Mouse (Mus musculus): ENCODE results near the gene Hmcn2. TPM values are rescaled to one million over a fixed set of nuclear protein-coding genes. Genes with fewer than 3 reads are reported as not detected.

The Hmcn2 gene
- total and polyA plus RNA-seq, 2 experiments from 2014 or later: 0.54 to 0.68 TPM

- WGBS: 80% methylated on average over 6 of the region's 6 CpGs
- TF ChIP-seq CTCF (IDR thresholded peaks at IDR 0.05; ENCODE audit: low read depth): peak; percentile 57
- Histone ChIP-seq H3K36me3 (ENCODE audit: insufficient read depth, low read length) (no peaks in the 10 kb centered on the region), H3K4me2 (ENCODE audit: low read depth, low read length) (no peak overlapping the region), H3K9ac (replicated peaks; ENCODE audit: low read length) (no peak overlapping the region), H3K9me3 (ENCODE audit: low read length) (no peaks in the 10 kb centered on the region), H3K27ac (no peak overlapping the region), H3K4me1 (ENCODE audit: insufficient read depth, low read length) (no peaks in the 10 kb centered on the region), H3K27me3 (ENCODE audit: insufficient read depth, low read length) (no peaks in the 10 kb centered on the region), H3K4me3 (ENCODE audit: low read length) (no peak overlapping the region)
- DNase-seq (ENCODE audit: low spot score): peak; percentile 18
- no peak for ATAC-seq
Observed at GRCm38 (mm10) chr2:31420914-31421313, 106.7 kb downstream of the Hmcn2 start.

GRCm38 (mm10) chr2:31422576-31422975, 108.4 kb downstream of the Hmcn2 start:
- WGBS: 63% methylated on average over 6 of the region's 6 CpGs
- DNase-seq (ENCODE audit: low spot score): no peak
- H3K4me3 ChIP-seq (ENCODE audit: low read length): no peak overlapping the region
- TF ChIP-seq CTCF (IDR thresholded peaks at IDR 0.05; ENCODE audit: low read depth): no peak
- no peak overlapping the region for H3K4me2 ChIP-seq (ENCODE audit: low read depth, low read length)
- no peak overlapping the region for H3K9ac ChIP-seq (replicated peaks; ENCODE audit: low read length)
- no peak overlapping the region for H3K27ac ChIP-seq
- ATAC-seq: no peak
- no peaks in the 10 kb centered on the region for H3K27me3 ChIP-seq (ENCODE audit: insufficient read depth, low read length)
- H3K9me3 ChIP-seq (ENCODE audit: low read length): no peaks in the 10 kb centered on the region
- no peaks in the 10 kb centered on the region for H3K4me1 ChIP-seq (ENCODE audit: insufficient read depth, low read length)
- H3K36me3 ChIP-seq (ENCODE audit: insufficient read depth, low read length): no peaks in the 10 kb centered on the region

DNA sequence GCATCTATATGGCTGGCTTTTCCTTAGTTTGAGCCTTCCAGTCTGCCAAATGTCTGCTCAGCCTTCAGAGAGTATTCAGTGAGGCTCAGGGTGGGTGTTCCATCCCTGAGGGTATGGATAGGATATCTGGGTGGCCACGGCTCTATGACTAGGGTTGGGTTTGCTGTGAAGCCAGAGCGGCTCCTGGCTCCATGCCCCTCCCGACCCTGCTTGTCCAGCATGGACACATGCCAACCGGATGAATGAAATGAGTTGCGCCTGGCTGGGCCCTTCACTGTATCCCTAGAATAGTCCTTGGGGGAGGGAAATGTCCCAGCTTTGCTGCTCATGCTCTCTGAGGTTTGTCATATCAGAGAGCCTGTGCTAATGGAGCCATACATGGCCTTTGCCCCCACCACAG, 117.3 kb downstream of the Hmcn2 start:
- no peaks in the 10 kb centered on the region for H3K27me3 ChIP-seq (ENCODE audit: insufficient read depth, low read length)
- no peaks in the 10 kb centered on the region for H3K36me3 ChIP-seq (ENCODE audit: insufficient read depth, low read length)
- ATAC-seq (peak; percentile 74), DNase-seq (ENCODE audit: low spot score) (peak; percentile 72)
- TF ChIP-seq CTCF (IDR thresholded peaks at IDR 0.05; ENCODE audit: low read depth): no peak
- no peaks in the 10 kb centered on the region for H3K9me3 ChIP-seq (ENCODE audit: low read length)
- H3K4me2 ChIP-seq (ENCODE audit: low read depth, low read length): no peak overlapping the region
- H3K4me1 ChIP-seq (ENCODE audit: insufficient read depth, low read length): no peaks in the 10 kb centered on the region
- 48% methylated on average over 5 of the region's 5 CpGs for WGBS
- H3K4me3 ChIP-seq (ENCODE audit: low read length): no peak overlapping the region
- H3K27ac ChIP-seq: 0 out of 2 replicates have a peak overlapping the region, but pooled peaks have one; percentile 15
- no peak overlapping the region for H3K9ac ChIP-seq (replicated peaks; ENCODE audit: low read length)

GRCm38 (mm10) chr2:31434746-31435145, 120.5 kb downstream of the Hmcn2 start:
- Histone ChIP-seq H3K36me3 (ENCODE audit: insufficient read depth, low read length) (no peaks in the 10 kb centered on the region), H3K9ac (replicated peaks; ENCODE audit: low read length) (no peak overlapping the region), H3K9me3 (ENCODE audit: low read length) (no peaks in the 10 kb centered on the region), H3K4me1 (ENCODE audit: insufficient read depth, low read length) (no peaks in the 10 kb centered on the region), H3K4me2 (ENCODE audit: low read depth, low read length) (no peak overlapping the region), H3K27ac (no peak overlapping the region), H3K4me3 (ENCODE audit: low read length) (no peak overlapping the region), H3K27me3 (ENCODE audit: insufficient read depth, low read length) (no peaks in the 10 kb centered on the region)
- no peak for TF ChIP-seq CTCF (IDR thresholded peaks at IDR 0.05; ENCODE audit: low read depth)
- no peak for ATAC-seq
- DNase-seq (ENCODE audit: low spot score): no peak
- WGBS: 78% methylated on average over 10 of the region's 10 CpGs

- Histone ChIP-seq H3K4me2 (ENCODE audit: low read depth, low read length) (no peak overlapping the region), H3K27me3 (ENCODE audit: insufficient read depth, low read length) (no peaks in the 10 kb centered on the region), H3K36me3 (ENCODE audit: insufficient read depth, low read length) (no peaks in the 10 kb centered on the region), H3K27ac (no peak overlapping the region), H3K4me3 (ENCODE audit: low read length) (no peak overlapping the region), H3K4me1 (ENCODE audit: insufficient read depth, low read length) (no peaks in the 10 kb centered on the region), H3K9ac (replicated peaks; ENCODE audit: low read length) (no peak overlapping the region), H3K9me3 (ENCODE audit: low read length) (no peaks in the 10 kb centered on the region)
- 45% methylated on average over 6 of the region's 6 CpGs for WGBS
- peak; percentile 62 for TF ChIP-seq CTCF (IDR thresholded peaks at IDR 0.05; ENCODE audit: low read depth)
- peak; percentile 47 for DNase-seq (ENCODE audit: low spot score)
- no peak for ATAC-seq
Observed at GRCm38 (mm10) chr2:31435567-31435966, 121.4 kb downstream of the Hmcn2 start.

DNA sequence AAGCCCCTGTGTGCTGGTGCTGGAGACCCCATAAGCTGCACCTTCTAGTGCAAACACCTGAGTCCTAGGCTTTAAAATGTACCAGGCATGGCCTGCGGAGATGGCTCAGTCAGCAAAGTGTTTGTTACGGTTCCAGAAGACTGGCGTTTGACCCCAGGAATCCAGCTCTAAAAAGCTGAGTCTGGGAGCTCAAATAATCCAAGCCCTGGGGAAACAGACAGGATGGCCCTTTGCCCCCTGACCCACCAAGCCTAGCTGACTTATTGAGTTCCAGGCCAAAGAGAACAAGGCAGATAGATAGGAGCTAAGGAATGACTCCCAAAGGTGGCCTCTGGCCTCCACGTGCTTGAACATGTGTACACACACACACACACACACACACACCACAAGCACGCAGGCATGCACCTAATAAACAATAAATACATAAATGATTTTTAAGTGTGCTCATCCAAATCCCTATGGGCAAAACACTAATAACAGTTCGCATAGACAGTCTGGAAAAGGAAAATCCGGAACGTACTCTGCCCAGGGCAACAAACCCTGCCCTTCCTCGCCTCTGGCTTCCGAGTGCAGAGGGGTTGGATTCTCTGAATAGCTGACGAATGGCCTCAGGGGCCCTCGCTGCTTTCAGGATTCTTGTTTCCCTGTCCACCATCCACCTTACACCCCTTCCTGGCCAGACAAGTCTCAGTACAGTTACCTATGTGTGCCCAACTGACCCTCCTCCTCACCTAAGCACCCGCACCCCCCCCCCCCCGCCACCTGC, 123.4 kb downstream of the Hmcn2 start:
- no peak for TF ChIP-seq CTCF (IDR thresholded peaks at IDR 0.05; ENCODE audit: low read depth)
- 64% methylated on average over 14 of the region's 14 CpGs for WGBS
- Histone ChIP-seq H3K9me3 (ENCODE audit: low read length) (no peaks in the 10 kb centered on the region), H3K9ac (replicated peaks; ENCODE audit: low read length) (no peak overlapping the region), H3K27me3 (ENCODE audit: insufficient read depth, low read length) (no peaks in the 10 kb centered on the region), H3K36me3 (ENCODE audit: insufficient read depth, low read length) (no peaks in the 10 kb centered on the region), H3K4me3 (ENCODE audit: low read length) (no peak overlapping the region), H3K4me1 (ENCODE audit: insufficient read depth, low read length) (no peaks in the 10 kb centered on the region), H3K27ac (no peak overlapping the region), H3K4me2 (ENCODE audit: low read depth, low read length) (no peak overlapping the region)
- DNase-seq (ENCODE audit: low spot score): no peak
- ATAC-seq: no peak

GRCm38 (mm10) chr2:31439576-31439975, 125.4 kb downstream of the Hmcn2 start:
- no peak for TF ChIP-seq CTCF (IDR thresholded peaks at IDR 0.05; ENCODE audit: low read depth)
- Histone ChIP-seq H3K27ac (no peak overlapping the region), H3K4me1 (ENCODE audit: insufficient read depth, low read length) (no peaks in the 10 kb centered on the region), H3K36me3 (ENCODE audit: insufficient read depth, low read length) (no peaks in the 10 kb centered on the region), H3K27me3 (ENCODE audit: insufficient read depth, low read length) (no peaks in the 10 kb centered on the region), H3K9ac (replicated peaks; ENCODE audit: low read length) (no peak overlapping the region), H3K4me2 (ENCODE audit: low read depth, low read length) (no peak overlapping the region), H3K9me3 (ENCODE audit: low read length) (no peaks in the 10 kb centered on the region), H3K4me3 (ENCODE audit: low read length) (no peak overlapping the region)
- ATAC-seq: no peak
- no peak for DNase-seq (ENCODE audit: low spot score)
- 74% methylated on average over 6 of the region's 6 CpGs for WGBS

Data from hindbrain, postnatal 0 days (tissue).